Mouse (Mus musculus): ENCODE results near the gene Wbp1.

DNA sequence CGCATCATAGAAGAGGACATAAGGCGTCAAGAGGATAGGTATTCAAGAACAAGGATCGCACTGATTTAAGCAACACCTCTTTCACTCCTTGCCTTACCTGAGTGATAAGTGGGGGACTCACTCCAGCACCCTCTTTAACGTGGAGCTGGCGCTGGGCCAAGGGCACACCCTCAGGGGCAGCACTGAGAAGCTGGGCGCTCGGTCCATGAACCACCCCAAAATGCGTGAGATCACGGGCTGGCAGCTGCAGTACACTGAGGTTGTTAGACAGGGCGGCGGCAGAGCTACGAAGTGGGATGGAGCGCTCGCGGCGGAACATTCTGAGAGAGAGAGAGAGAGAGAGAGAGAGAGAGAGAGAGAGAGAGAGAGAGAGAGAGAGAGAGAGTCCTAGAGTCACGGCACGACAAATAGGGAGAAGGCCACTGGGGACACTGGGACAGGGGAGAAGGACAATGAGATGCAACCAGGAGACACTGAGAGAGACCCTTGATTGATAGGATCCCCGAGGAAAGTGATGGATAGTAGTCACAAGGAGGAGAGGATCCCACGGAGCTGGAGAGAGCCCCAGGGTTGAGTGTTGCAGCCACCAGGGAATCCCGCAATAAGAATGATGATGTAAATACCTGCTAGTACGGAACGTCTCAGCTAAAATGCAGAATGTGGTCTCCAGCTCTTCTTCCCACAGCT is 34.3 kb upstream of the Wbp1 start:
- TF ChIP-seq EP300 (IDR thresholded peaks at IDR 0.05; ENCODE audit: low read depth) (no peak), CTCF (IDR thresholded peaks at IDR 0.05; ENCODE audit: low read depth) (no peak)
